Comparison of ENCODE assay signal across 9 mouse cellular contexts in the genomic region with DNA sequence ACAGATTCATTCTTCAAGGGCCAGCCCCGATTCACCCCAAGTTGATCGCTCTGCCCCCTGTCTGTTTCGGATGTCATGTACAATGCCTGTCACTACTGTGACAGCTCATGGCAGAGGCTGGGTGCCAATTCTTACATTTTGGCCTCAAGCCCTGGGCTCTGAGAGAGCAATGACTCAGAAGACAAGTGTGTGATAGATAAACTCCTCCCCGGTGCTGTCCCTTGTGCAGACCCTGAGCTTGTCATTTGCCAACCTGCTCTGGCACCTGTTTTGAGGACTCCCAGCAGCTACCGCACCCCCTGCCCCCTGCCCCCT.
DNase-seq lines count a peak whose midpoint lies in the region; ATAC-seq and TF ChIP-seq lines count a peak whose summit lies in the region.
"Had no signal": no experiment of that assay in that cellular context is flagged by ENCODE, and none has a peak within 500 bp of the region (broad histone marks: within the 10 kb centered on the region; RNA-seq: fewer than 3 reads in every experiment).

No protein-coding gene starts in this region.

- no peak overlapping the region for H3K4me2 ChIP-seq in hindbrain, postnatal 0 days (ENCODE audit: low read depth, low read length)
- H3K4me2 ChIP-seq: limb, embryonic 15.5 days had no signal

- peak; percentile 27 to 61 for DNase-seq in layer of hippocampus, adult 2 months (ENCODE audit: low spot score in 2 of 2)
- DNase-seq in layer of hippocampus, postnatal 14 days (ENCODE audit: low spot score in 2 of 2), result no peak
- DNase-seq in adipocyte (ENCODE audit: low spot score), result peak; percentile 55
- DNase-seq in cerebellum, adult 11-12 months, result peak; percentile 17
- peak; percentile 69 for DNase-seq in hindbrain, postnatal 0 days (ENCODE audit: low spot score)
- DNase-seq in yolk sac, embryonic 10.5 days (ENCODE audit: low spot score), result no peak
- DNase-seq in kidney, postnatal 4 days, result no peak

- TF ChIP-seq CTCF in layer of hippocampus, adult 2 months (conservative IDR thresholded peaks at IDR 0.05), result peak; percentile 52
- 0 out of 2 replicates have a peak, but pooled peaks have one; percentile 17 for TF ChIP-seq CTCF in hindbrain, postnatal 0 days (IDR thresholded peaks at IDR 0.05; ENCODE audit: low read depth)

- no peak overlapping the region for H3K27ac ChIP-seq in layer of hippocampus, adult 2 months
- H3K27ac ChIP-seq in hindbrain, postnatal 0 days, result no peak overlapping the region
- H3K27ac ChIP-seq: limb, embryonic 15.5 days had no signal

- H3K36me3 ChIP-seq in hindbrain, postnatal 0 days (ENCODE audit: insufficient read depth, low read length), result no peaks in the 10 kb centered on the region
- H3K36me3 ChIP-seq: limb, embryonic 15.5 days had no signal

- peaks cover 5% of the 10 kb centered on the region; the same call in 1 of the 2 replicates for H3K4me1 ChIP-seq in hindbrain, postnatal 0 days (ENCODE audit: insufficient read depth, low read length)
- H3K4me1 ChIP-seq: limb, embryonic 15.5 days had no signal

- no peak overlapping the region for H3K9ac ChIP-seq in hindbrain, postnatal 0 days (replicated peaks; ENCODE audit: low read length)
- H3K9ac ChIP-seq: limb, embryonic 15.5 days had no signal

- whole genome bisulfite sequencing in hindbrain, postnatal 0 days, result 20% methylated on average over 5 of the region's 5 CpGs

- no peaks in the 10 kb centered on the region for H3K9me3 ChIP-seq in hindbrain, postnatal 0 days (ENCODE audit: low read length)
- H3K9me3 ChIP-seq: limb, embryonic 15.5 days had no signal

- ATAC-seq in hindbrain, postnatal 0 days, result peak; percentile 58; the same call in 1 of the 2 replicates

- H3K4me3 ChIP-seq in layer of hippocampus, adult 2 months, result no peak overlapping the region
- no peak overlapping the region for H3K4me3 ChIP-seq in hindbrain, postnatal 0 days (ENCODE audit: low read length)
- H3K4me3 ChIP-seq: limb, embryonic 15.5 days; myocyte had no signal

- H3K27me3 ChIP-seq in hindbrain, postnatal 0 days (ENCODE audit: insufficient read depth, low read length), result no peaks in the 10 kb centered on the region
- H3K27me3 ChIP-seq: limb, embryonic 15.5 days had no signal

Comparison
In these comparisons a context has a peak if more than half of its experiments do, and no peak if none do; other contexts are left out.
1. DNase-seq: peak in layer of hippocampus, adult 2 months (2 of 2), adipocyte (single experiment), cerebellum, adult 11-12 months (single experiment) and hindbrain, postnatal 0 days (single experiment); none in layer of hippocampus, postnatal 14 days (0 of 2), yolk sac, embryonic 10.5 days (single experiment) and kidney, postnatal 4 days (0 of 2).